Mouse (Mus musculus) myocyte (in vitro differentiated cells): ENCODE data around the gene Slc25a21.

ENCODE experiments used
- CEBPB ChIP-seq: IDR thresholded peaks from 2 replicates; pipeline ENCODE4 v1.6.1; 2011; ENCODE audit warnings: mild to moderate bottlenecking, moderate library complexity; ENCODE audit not compliant: poor library complexity, insufficient read depth, severe bottlenecking
- MAX ChIP-seq: IDR thresholded peaks from one replicate; pipeline ENCODE4 v1.6.1; 2011; ENCODE audit warnings: low read depth, mild to moderate bottlenecking, control low read depth
- MYOD1 ChIP-seq, 3 experiments: IDR thresholded peaks; one replicate each; pipeline ENCODE4 v1.6.1; 2011; ENCODE audit warnings: control low read depth in 2 of 3, low read depth in 2 of 3, mild to moderate bottlenecking in 2 of 3, moderate library complexity in 1 of 3; ENCODE audit not compliant: insufficient read length in 2 of 3, control insufficient read depth in 1 of 3
- MYOG ChIP-seq, 3 experiments: IDR thresholded peaks; one replicate each; pipeline ENCODE4 v1.6.1; 2011; ENCODE audit warnings: control low read depth in 2 of 3, low read depth in 2 of 3, mild to moderate bottlenecking in 2 of 3; ENCODE audit not compliant: insufficient read length in 2 of 3, control insufficient read depth in 1 of 3, insufficient read depth in 1 of 3
- POLR2A ChIP-seq: IDR thresholded peaks from one replicate; pipeline ENCODE4 v1.6.1; 2011; ENCODE audit warnings: low read depth, mild to moderate bottlenecking, control low read depth, moderate library complexity; ENCODE audit not compliant: insufficient read length
- POLR2AphosphoS2 ChIP-seq: IDR thresholded peaks from one replicate; pipeline ENCODE4 v1.6.1; 2011; ENCODE audit warnings: low read depth, control low read depth; ENCODE audit not compliant: insufficient read length
- SRF ChIP-seq: IDR thresholded peaks from one replicate; pipeline ENCODE4 v1.6.1; 2011; ENCODE audit warnings: low read depth; ENCODE audit not compliant: control insufficient read depth, insufficient read length
- TCF12 ChIP-seq: IDR thresholded peaks from one replicate; pipeline ENCODE4 v1.6.1; 2011; ENCODE audit warnings: mild to moderate bottlenecking, control low read depth; ENCODE audit not compliant: poor library complexity, insufficient read depth, severe bottlenecking
- USF1 ChIP-seq: IDR thresholded peaks from one replicate; pipeline ENCODE4 v1.6.1; 2011; ENCODE audit warnings: low read depth, mild to moderate bottlenecking, control low read depth, moderate library complexity

DNA sequence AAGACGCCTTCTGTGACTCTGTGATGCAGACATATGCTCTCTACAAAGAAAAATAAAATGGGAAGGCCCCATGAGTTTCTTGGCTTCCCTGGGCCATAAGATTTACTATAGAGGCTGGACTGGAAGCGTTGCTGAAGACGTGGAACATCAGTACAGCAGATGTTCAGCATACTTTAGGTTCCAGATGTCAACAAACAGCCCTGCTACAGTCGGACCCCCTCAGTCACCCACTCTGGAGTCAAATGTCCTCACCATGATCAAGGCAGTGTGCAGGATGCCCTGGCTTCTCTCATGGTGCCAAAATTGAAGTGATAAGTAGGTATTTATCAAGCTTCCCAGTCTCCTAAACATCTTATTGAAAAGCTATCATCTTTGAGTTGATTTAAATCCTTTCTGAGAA lies 234.0 kb downstream of the Slc25a21 start:
- TF ChIP-seq POLR2A = no peak
- no peak for TF ChIP-seq MAX
- TF ChIP-seq MYOD1 (IDR thresholded peaks at IDR 0.05; ENCODE audit: control insufficient read depth in 1 of 3, insufficient read length in 2 of 3, low read depth in 2 of 3) = no peak
- TF ChIP-seq MYOG (IDR thresholded peaks at IDR 0.05; ENCODE audit: control insufficient read depth in 1 of 3, insufficient read depth in 1 of 3, insufficient read length in 2 of 3, low read depth in 2 of 3) = no peak
- no peak for TF ChIP-seq USF1
- no peak for TF ChIP-seq POLR2AphosphoS2
- TF ChIP-seq SRF = no peak
- no peak for TF ChIP-seq CEBPB
- no peak for TF ChIP-seq TCF12
